Mouse (Mus musculus): ENCODE data around the gene Gfod1. TPM values are rescaled to one million over a fixed set of nuclear protein-coding genes. Genes with fewer than 3 reads are reported as not detected.
A peak's percentile ranks its signal among the peaks of the same experiment; 100 is the strongest.

Gfod1 gene
- polyA plus RNA-seq, 1 experiment from 2014 or later: 2.3 TPM

DNA sequence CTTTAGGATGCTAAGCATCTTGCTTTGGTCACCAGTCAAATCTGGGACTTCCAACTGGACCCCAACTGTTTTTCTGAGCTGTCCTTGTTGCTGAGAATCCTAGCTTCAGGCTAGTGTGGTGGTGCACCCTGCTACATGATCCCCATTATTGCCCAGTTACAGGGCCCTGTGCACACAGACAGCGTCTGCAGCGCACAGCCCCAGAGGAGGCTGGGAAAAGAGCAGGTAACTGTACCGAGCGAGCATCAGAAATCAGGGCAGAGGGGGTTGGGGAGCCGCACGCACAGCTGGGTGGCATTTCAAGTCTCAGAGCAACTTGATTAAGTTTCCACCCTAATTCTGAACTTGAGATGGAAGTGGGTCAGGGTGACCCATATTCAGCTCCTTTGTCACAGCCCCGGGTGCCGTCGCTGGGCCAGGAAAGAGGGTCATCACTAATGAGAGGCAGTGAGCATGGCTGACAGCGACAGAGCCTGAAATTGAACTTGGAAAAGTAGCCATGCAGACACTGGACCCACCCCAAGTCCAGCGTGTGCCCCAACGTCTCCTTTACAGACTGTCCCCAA lies 97.8 kb downstream of the Gfod1 start:
- WGBS: 83% methylated on average over 12 of the region's 12 CpGs
- ATAC-seq (replicated peaks): no peak
- Histone ChIP-seq H3K9ac (replicated peaks) (no peak overlapping the region), H3K9me3 (no peaks in the 10 kb centered on the region), H3K27me3 (no peaks in the 10 kb centered on the region), H3K4me1 (no peaks in the 10 kb centered on the region), H3K4me3 (no peak overlapping the region), H3K4me2 (replicated peaks) (no peak overlapping the region), H3K27ac (replicated peaks) (no peak overlapping the region), H3K36me3 (no peaks in the 10 kb centered on the region)

- H3K4me2 ChIP-seq (replicated peaks): no peak overlapping the region
- H3K27ac ChIP-seq (replicated peaks): no peak overlapping the region
- no peaks in the 10 kb centered on the region for H3K9me3 ChIP-seq
- no peak overlapping the region for H3K9ac ChIP-seq (replicated peaks)
- H3K27me3 ChIP-seq: no peaks in the 10 kb centered on the region
- no peaks in the 10 kb centered on the region for H3K4me1 ChIP-seq
- H3K36me3 ChIP-seq: peaks cover 3% of the 10 kb centered on the region; the same call in 1 of the 2 replicates
- no peak for ATAC-seq (replicated peaks)
- WGBS: 75% methylated on average over 5 of the region's 5 CpGs
- H3K4me3 ChIP-seq: no peak overlapping the region
Measured at GRCm38 (mm10) chr13:43203641-43204040, 100.3 kb downstream of the Gfod1 start.

DNA sequence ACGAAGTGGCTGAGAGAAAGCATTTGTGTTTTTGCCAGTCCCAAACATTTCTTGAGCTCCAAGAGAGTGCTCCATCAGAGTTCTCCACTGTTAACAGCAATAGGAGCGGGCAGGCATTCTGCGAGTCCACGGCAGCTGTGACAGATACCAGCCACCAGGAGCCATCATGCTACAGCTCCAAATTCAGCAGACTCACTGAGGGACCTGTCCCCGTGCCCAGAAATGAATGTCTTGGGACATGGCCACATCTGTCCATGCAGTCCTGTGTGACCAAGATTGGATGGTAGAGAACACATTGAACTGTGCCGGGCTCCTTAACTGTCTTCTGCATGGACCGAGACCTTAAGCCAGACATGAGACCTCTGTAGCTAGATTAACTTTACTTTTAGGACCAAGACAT lies 100.7 kb downstream of the Gfod1 start:
- H3K27me3 ChIP-seq: no peaks in the 10 kb centered on the region
- 90% methylated on average over 7 of the region's 7 CpGs for WGBS
- ATAC-seq (replicated peaks): no peak
- H3K9ac ChIP-seq (replicated peaks): no peak overlapping the region
- H3K27ac ChIP-seq (replicated peaks): no peak overlapping the region
- peaks cover 3% of the 10 kb centered on the region; the same call in 1 of the 2 replicates for H3K36me3 ChIP-seq
- H3K9me3 ChIP-seq: no peaks in the 10 kb centered on the region
- H3K4me2 ChIP-seq (replicated peaks): no peak overlapping the region
- H3K4me1 ChIP-seq: no peaks in the 10 kb centered on the region
- H3K4me3 ChIP-seq: no peak overlapping the region

- Histone ChIP-seq H3K36me3 (peaks cover 3% of the 10 kb centered on the region; the same call in 1 of the 2 replicates), H3K27ac (replicated peaks) (no peak overlapping the region), H3K9ac (replicated peaks) (no peak overlapping the region), H3K27me3 (no peaks in the 10 kb centered on the region), H3K4me3 (no peak overlapping the region), H3K4me2 (replicated peaks) (no peak overlapping the region), H3K9me3 (no peaks in the 10 kb centered on the region), H3K4me1 (no peaks in the 10 kb centered on the region)
- ATAC-seq (replicated peaks): no peak
- WGBS: 83% methylated on average over 10 of the region's 10 CpGs
Measured at GRCm38 (mm10) chr13:43202351-43202750, 101.6 kb downstream of the Gfod1 start.

GRCm38 (mm10) chr13:43201033-43201432 lies 102.9 kb downstream of the Gfod1 start:
- peaks cover 3% of the 10 kb centered on the region; the same call in 1 of the 2 replicates for H3K36me3 ChIP-seq

GRCm38 (mm10) chr13:43200473-43200872 lies 103.5 kb downstream of the Gfod1 start:
- Histone ChIP-seq H3K27me3 (no peaks in the 10 kb centered on the region), H3K36me3 (peaks cover 3% of the 10 kb centered on the region; the same call in 1 of the 2 replicates), H3K4me1 (no peaks in the 10 kb centered on the region), H3K4me3 (no peak overlapping the region), H3K4me2 (replicated peaks) (no peak overlapping the region), H3K9ac (replicated peaks) (no peak overlapping the region), H3K9me3 (no peaks in the 10 kb centered on the region), H3K27ac (replicated peaks) (no peak overlapping the region)
- ATAC-seq (replicated peaks): 0 out of 2 replicates have a peak, but pooled peaks have one; percentile 16
- WGBS: 74% methylated on average over 22 of the region's 22 CpGs

More at GRCm38 (mm10) chr13:43201033-43201432, 102.9 kb downstream of the Gfod1 start:
- 45% methylated on average over 22 of the region's 22 CpGs for WGBS
- Histone ChIP-seq H3K4me2 (replicated peaks) (no peak overlapping the region), H3K27me3 (no peaks in the 10 kb centered on the region), H3K4me3 (no peak overlapping the region), H3K4me1 (no peaks in the 10 kb centered on the region), H3K9me3 (no peaks in the 10 kb centered on the region), H3K9ac (replicated peaks) (no peak overlapping the region), H3K27ac (replicated peaks) (no peak overlapping the region)
- 0 out of 2 replicates have a peak, but pooled peaks have one; percentile 38 for ATAC-seq (replicated peaks)

GRCm38 (mm10) chr13:43199749-43200148 lies 104.2 kb downstream of the Gfod1 start:
- no peaks in the 10 kb centered on the region for H3K27me3 ChIP-seq
- 71% methylated on average over 5 of the region's 5 CpGs for WGBS
- no peak for ATAC-seq (replicated peaks)
- H3K9me3 ChIP-seq: no peaks in the 10 kb centered on the region
- H3K36me3 ChIP-seq: peaks cover 3% of the 10 kb centered on the region; the same call in 1 of the 2 replicates
- no peak overlapping the region for H3K4me2 ChIP-seq (replicated peaks)
- no peaks in the 10 kb centered on the region for H3K4me1 ChIP-seq
- H3K9ac ChIP-seq (replicated peaks): no peak overlapping the region
- no peak overlapping the region for H3K4me3 ChIP-seq
- no peak overlapping the region for H3K27ac ChIP-seq (replicated peaks)

DNA sequence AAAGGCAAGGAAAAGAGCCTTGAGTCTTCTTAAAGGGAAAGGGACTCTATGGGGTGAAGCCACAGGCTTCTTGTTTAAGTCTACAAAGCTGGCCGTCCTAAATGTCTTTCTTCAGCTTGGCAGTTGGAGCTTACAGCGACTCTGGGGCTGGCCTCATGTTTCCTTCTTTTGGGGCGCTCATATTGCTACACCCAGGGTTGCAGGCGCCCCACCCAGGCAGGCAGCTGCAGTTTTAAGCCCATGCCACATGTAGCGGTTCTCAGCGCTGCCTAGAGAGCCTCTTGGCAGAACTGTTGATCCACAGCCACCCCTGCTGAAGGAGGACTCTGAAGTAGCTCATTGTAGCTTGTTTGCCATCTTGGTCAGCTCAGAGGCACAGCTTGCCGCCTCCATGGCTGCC lies 104.7 kb downstream of the Gfod1 start:
- Histone ChIP-seq H3K4me1 (no peaks in the 10 kb centered on the region), H3K9ac (replicated peaks) (no peak overlapping the region), H3K27me3 (no peaks in the 10 kb centered on the region), H3K9me3 (no peaks in the 10 kb centered on the region), H3K4me2 (replicated peaks) (no peak overlapping the region), H3K4me3 (no peak overlapping the region), H3K36me3 (peaks cover 3% of the 10 kb centered on the region; the same call in 1 of the 2 replicates), H3K27ac (replicated peaks) (no peak overlapping the region)
- WGBS: 92% methylated on average over 7 of the region's 7 CpGs
- no peak for ATAC-seq (replicated peaks)

GRCm38 (mm10) chr13:43197187-43197586 lies 106.8 kb downstream of the Gfod1 start:
- no peak overlapping the region for H3K4me3 ChIP-seq
- no peaks in the 10 kb centered on the region for H3K9me3 ChIP-seq
- no peaks in the 10 kb centered on the region for H3K27me3 ChIP-seq
- H3K9ac ChIP-seq (replicated peaks): no peak overlapping the region
- H3K4me2 ChIP-seq (replicated peaks): no peak overlapping the region
- ATAC-seq (replicated peaks): no peak
- WGBS: 64% methylated on average over 6 of the region's 6 CpGs
- peaks cover 3% of the 10 kb centered on the region; the same call in 1 of the 2 replicates for H3K36me3 ChIP-seq
- H3K4me1 ChIP-seq: no peaks in the 10 kb centered on the region
- no peak overlapping the region for H3K27ac ChIP-seq (replicated peaks)

DNA sequence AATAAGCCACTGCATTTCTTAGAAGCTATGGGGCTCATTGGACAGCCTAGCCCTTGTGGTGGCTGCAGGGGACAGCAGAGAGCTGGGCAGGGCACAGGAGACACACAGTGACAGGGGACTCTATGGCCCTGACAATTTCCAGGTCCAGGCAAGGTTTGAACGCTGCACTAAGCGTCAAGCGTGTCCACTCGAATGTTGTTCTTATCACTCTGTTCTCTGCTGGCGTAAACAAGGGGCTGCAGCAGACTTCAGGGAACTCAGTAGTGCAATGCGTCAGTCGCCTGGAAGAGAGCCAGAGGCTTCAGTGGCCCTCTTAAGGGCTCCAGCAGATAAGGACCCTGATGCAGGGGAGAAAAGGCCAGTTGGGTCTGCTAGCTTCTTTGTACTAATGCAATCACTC lies 108.0 kb downstream of the Gfod1 start:
- Histone ChIP-seq H3K4me3 (no peak overlapping the region), H3K4me2 (replicated peaks) (no peak overlapping the region), H3K36me3 (peaks cover 3% of the 10 kb centered on the region; the same call in 1 of the 2 replicates), H3K9ac (replicated peaks) (no peak overlapping the region), H3K9me3 (no peaks in the 10 kb centered on the region), H3K4me1 (no peaks in the 10 kb centered on the region), H3K27ac (replicated peaks) (no peak overlapping the region), H3K27me3 (no peaks in the 10 kb centered on the region)
- 61% methylated on average over 7 of the region's 7 CpGs for WGBS
- ATAC-seq (replicated peaks): no peak

- WGBS: 92% methylated on average over 8 of the region's 8 CpGs
- Histone ChIP-seq H3K27ac (replicated peaks) (no peak overlapping the region), H3K36me3 (no peaks in the 10 kb centered on the region), H3K27me3 (no peaks in the 10 kb centered on the region), H3K4me2 (replicated peaks) (no peak overlapping the region), H3K4me1 (no peaks in the 10 kb centered on the region), H3K9me3 (no peaks in the 10 kb centered on the region), H3K4me3 (no peak overlapping the region), H3K9ac (replicated peaks) (no peak overlapping the region)
- no peak for ATAC-seq (replicated peaks)
Measured at GRCm38 (mm10) chr13:43193932-43194331, 110.0 kb downstream of the Gfod1 start.

GRCm38 (mm10) chr13:43193266-43193665 lies 110.7 kb downstream of the Gfod1 start:
- 76% methylated on average over 7 of the region's 7 CpGs for WGBS
- ATAC-seq (replicated peaks): no peak
- no peak overlapping the region for H3K9ac ChIP-seq (replicated peaks)

DNA sequence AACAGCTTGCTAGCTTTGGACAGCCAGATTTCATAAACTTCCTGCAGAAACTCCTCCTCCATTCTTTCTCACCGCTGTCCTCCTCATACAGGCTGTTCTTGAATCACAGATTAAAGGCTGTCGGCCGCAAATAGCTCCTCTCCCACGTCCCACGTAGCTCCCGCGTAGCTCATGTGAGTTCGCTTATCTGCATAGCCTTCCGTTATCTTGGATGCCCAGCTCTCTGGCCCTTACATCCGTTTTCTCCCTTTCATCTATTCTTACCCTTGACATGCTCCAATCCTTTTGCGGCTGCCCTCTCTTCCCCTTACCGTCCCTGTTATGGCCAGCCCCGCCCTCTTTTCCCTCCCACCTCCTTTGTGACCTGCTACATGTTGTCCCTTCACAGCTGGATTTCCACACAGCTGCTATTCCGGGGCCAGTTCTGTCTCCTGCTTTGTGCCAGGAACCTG lies 112.2 kb downstream of the Gfod1 start:
- no peaks in the 10 kb centered on the region for H3K36me3 ChIP-seq
- H3K27me3 ChIP-seq: no peaks in the 10 kb centered on the region
- no peak overlapping the region for H3K9ac ChIP-seq (replicated peaks)
- no peak for ATAC-seq (replicated peaks)
- H3K4me2 ChIP-seq (replicated peaks): no peak overlapping the region
- no peak overlapping the region for H3K4me3 ChIP-seq
- H3K4me1 ChIP-seq: no peaks in the 10 kb centered on the region
- WGBS: 10% methylated on average over 14 of the region's 14 CpGs
- no peaks in the 10 kb centered on the region for H3K9me3 ChIP-seq
- H3K27ac ChIP-seq (replicated peaks): no peak overlapping the region

More at GRCm38 (mm10) chr13:43193266-43193665, 110.7 kb downstream of the Gfod1 start:
- Histone ChIP-seq H3K36me3 (no peaks in the 10 kb centered on the region), H3K9me3 (no peaks in the 10 kb centered on the region), H3K4me2 (replicated peaks) (no peak overlapping the region), H3K4me1 (no peaks in the 10 kb centered on the region), H3K27me3 (no peaks in the 10 kb centered on the region), H3K4me3 (no peak overlapping the region), H3K27ac (replicated peaks) (no peak overlapping the region)

All from forebrain, embryonic 15.5 days (tissue).